Mouse (Mus musculus) kidney, adult 8-10 months (tissue): Measurements from ENCODE around the gene Fchsd2.

Experiments used
- DNase-seq, 2 experiments: peaks; one replicate each; pipeline ENCODE4 v3.0.0; 2022

Gene Fchsd2

DNA sequence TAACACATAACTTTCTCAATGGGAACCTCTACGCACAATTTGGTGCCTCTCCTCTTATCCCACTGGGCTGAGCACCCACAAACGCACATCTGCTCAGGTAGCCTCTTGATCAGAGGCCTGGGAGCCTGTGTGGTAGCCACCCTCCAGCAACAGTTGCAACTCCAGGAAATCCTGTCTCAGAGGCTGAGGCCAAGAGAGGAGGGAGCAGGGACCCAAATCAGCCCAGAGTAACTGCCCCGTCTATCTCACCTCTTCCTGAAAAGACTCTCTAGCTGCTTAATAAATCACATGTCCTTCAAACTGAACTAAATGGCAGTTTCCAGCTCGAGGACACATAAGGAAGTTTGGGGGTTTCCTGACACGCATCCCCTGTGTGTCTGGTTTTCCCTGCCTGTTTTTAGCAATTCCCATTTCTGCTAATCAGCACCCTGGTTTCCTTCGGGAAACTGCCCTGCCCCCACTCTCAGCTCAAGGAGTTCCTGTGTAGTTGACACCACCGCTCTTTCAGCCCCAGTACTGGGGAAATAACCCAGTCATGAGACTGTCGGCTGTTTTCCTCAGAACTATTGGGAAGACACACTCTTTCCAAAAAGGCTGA, 18.4 kb upstream of the Fchsd2 start:
- DNase-seq = no peak

- DNase-seq = no peak
These were observed 9.0 kb upstream of the Fchsd2 start for GRCm38 (mm10) chr7:101083562-101084166.

GRCm38 (mm10) chr7:101084816-101085456, 7.7 kb upstream of the Fchsd2 start:
- DNase-seq = no peak

GRCm38 (mm10) chr7:101085779-101086178, 6.9 kb upstream of the Fchsd2 start:
- DNase-seq = no peak

- DNase-seq = no peak
These were observed 4.0 kb upstream of the Fchsd2 start for GRCm38 (mm10) chr7:101088687-101089086.

GRCm38 (mm10) chr7:101089242-101089641, 3.4 kb upstream of the Fchsd2 start:
- no peak for DNase-seq

GRCm38 (mm10) chr7:101093231-101093630, 568 bp downstream of the Fchsd2 start:
- no peak for DNase-seq

- DNase-seq = no peak
These were observed 2.1 kb downstream of the Fchsd2 start for GRCm38 (mm10) chr7:101094746-101095145.

DNA sequence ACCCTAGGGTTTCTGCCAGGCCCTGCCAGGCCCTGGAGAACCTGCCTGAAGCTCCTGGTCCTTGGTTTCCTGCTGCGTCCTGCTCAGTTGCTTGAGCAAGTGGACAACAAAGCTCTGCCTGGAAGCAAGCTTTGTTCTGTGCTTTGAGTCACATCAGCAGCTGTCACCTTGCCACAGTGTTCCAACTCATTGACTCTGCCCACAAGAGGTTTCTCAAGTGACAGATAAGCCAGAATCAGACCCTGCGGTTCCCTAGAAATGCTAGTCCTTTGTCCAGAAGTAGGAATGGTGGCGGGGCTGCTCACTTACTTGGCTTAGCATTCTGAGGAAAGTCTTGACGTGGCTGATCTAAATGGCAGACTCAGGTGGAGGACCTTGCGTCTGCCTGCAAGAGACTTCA, 2.9 kb downstream of the Fchsd2 start:
- DNase-seq = no peak

DNA sequence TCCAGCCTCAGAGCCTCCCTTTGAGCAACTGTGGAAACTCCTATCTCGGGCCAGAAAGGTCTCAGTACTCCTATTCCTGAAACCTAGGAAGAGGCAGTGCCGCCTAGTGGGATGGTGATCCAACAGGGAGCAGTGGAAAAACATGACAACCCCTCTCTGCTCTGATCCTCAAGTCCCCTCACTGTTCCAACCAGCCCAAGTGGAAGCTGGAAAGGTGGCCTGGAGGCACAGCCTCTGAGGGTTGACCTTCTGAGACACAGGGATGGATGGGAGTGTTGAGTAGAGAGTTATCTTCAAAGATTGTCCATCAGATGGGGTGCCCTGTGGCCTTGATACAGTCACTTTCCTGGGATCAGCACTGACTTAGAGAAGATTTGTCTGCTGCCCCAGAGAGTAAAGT, 3.9 kb downstream of the Fchsd2 start:
- no peak for DNase-seq

- no peak for DNase-seq
These were observed 4.4 kb downstream of the Fchsd2 start for GRCm38 (mm10) chr7:101097084-101097483.

DNA sequence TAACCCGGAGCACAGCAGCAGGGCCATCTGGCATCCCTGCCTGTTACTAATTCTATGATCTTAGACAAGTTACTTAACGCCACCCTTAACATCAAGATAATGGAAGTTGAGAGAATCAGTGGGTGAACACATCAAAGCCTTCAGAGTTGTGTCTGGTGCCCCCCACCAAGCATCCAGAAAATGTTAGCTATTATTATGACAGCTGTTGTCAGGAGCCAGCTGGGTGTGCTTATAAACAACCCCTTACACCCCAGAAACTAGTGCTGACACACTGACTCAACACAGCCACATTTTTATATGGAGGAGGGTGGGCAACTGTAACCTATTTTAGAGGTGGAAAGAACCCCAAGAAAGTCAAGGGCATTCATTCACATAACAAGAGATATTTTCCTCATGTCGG, 7.3 kb downstream of the Fchsd2 start:
- no peak for DNase-seq

DNA sequence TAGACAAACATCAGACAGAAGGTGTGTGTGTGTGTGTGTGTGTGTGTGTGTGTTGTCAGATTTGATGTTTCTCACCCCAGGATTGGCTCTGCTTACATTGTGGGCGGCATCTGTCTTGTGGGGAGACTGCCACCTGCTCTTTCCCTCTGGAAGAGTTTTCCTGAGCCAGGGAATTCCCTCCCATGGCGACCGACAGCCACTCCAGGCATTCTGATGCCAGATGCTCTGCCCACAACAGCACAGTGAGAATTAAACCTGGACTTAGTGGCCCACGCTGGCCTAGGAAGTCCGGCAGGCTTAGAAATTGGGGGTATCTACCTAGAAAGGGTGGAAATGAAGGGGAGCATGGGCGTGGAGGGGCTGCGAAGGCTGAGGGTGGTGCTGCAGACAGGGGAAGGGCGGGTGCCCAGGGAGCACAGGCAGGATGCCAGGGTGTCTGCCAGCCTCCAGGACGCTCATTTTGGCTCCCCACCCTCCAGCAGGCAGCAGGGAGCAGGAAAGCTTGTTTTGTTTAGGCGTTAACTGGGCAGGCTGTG, 8.6 kb downstream of the Fchsd2 start:
- DNase-seq = no peak

- DNase-seq = no peak
These were observed 14.0 kb downstream of the Fchsd2 start for GRCm38 (mm10) chr7:101106666-101107065.

DNA sequence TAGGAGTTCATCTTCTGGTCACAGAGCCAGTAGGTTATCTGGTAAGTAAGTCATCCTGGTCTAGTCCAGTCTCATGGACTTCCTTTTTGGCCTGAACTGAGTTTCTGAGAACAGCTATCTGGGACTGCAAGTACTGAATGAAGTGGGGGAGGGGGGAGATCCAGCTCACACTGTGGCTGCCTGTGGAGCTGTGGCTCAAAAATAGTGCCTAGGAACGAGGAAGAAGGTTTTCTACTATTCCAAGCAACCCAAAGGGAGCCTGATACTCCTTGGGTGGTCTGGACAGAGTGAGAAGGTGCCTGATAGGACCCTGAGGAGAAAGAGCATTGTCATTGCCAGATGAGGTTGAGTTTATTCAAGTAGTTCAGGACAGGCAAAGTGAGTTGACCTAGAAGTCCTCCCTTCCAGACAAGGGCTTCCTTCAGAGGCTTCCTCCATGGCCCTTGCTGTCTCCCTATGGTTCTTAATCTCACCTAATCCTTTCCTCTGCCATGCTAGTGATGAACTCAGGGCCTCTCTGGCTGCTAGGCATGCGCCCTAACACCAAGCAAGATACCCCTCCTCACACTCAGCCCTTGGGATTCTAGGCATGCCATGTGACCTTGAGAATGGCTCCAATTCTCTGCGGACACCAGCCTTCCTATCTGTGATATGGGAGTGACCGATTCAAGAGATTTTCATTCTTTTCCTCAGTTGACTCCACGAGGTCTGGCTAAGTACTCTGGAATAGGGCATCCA, 14.6 kb downstream of the Fchsd2 start:
- DNase-seq = no peak

DNA sequence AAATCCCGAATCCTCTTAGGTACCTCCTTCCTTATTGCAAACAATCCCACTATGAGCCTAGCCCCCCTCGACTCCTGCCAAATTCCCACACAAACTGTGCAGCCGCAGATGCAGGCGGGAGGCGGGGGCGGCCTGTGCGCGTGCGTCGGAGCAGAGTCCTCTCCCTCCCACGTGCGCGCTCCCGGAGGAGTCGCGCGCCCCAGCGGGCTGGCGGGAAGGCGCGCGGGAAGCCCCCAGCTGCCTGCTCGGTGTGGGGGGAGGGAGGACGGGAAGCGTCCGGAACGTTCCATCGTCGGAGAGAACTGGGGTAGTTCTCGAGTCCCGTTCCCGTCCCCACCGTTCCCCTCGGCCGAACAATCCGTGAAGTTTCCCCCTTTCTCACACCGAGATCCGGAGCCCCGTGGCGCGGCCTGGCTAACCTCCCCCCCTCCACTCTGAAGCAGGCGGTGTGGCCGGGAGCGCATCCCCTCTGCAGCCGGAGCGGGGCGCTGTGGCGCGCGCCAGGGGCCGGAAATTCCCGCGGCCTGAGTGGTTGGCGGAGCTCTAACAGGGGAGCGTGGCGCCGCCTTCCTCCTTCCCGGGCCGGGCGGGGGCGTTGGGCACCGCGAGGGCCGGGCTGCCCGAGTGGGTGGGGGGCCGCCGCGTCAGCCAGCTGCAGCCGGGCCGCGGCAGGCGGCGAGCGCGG, 15.4 kb downstream of the Fchsd2 start:
- peak; percentile 95 to 97 for DNase-seq

GRCm38 (mm10) chr7:101108653-101109005, 16.0 kb downstream of the Fchsd2 start:
- DNase-seq = no peak

- peak; percentile 38 to 43 for DNase-seq
These were observed 16.6 kb downstream of the Fchsd2 start for GRCm38 (mm10) chr7:101109006-101109855.

DNA sequence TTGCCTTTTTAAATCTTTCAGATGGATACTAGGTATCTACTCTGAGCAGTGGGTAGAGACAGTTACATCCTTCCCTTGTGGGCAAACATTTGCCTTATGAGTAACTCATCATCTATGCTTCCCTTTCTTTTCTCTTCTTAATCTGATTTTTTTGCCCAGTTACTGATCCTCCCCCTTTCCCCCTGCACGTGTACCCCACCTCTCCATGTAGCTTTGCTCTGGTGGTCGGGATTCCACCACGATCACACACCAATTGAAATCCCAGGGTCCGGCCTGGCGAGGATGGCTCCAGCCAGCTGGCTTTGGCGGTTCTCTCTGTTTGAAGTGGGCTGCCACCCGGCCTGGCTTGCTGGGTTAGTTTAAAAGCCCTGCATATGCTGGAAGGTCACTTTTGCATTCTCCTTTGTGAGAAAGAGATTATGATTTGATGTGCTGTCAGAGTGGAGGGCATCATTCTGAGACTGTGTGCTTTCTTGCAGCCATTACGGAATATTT, 17.2 kb downstream of the Fchsd2 start:
- DNase-seq = no peak

GRCm38 (mm10) chr7:101113410-101113809, 20.7 kb downstream of the Fchsd2 start:
- no peak for DNase-seq

GRCm38 (mm10) chr7:101114328-101114727, 21.7 kb downstream of the Fchsd2 start:
- no peak for DNase-seq

- no peak for DNase-seq
These were observed 26.7 kb downstream of the Fchsd2 start for GRCm38 (mm10) chr7:101119391-101119790.
